Mouse (Mus musculus): ENCODE measurements around the gene Rpl14.

DNA sequence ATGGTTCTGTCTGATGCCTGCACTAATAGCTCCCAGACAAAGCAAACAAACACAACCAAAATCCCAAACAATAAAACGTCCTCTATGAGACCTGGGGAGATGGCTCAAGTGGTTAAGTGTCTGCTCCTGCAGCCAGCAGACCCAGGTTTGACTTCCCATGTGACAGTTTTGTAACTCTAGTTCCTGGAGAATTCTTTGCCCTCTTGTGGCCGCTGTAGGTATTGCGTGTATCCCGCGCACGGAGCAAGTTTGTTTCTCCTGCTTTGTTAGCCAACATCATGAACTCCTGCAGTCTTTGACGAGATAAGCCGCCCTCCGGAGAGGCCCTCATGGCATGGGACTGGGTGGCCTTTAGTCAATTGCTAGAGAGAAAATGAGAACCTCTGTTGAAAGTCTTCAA is 20.2 kb downstream of the Rpl14 start:
- no peak for TF ChIP-seq POLR2A (IDR thresholded peaks at IDR 0.05; ENCODE audit: extremely low read depth, insufficient read depth, low read length)
- TF ChIP-seq CTCF (IDR thresholded peaks at IDR 0.05; ENCODE audit: extremely low read depth, insufficient read depth, low read length), result peak; percentile 80
